ENCODE assay signal across 23 mouse cellular contexts in the genomic region with DNA sequence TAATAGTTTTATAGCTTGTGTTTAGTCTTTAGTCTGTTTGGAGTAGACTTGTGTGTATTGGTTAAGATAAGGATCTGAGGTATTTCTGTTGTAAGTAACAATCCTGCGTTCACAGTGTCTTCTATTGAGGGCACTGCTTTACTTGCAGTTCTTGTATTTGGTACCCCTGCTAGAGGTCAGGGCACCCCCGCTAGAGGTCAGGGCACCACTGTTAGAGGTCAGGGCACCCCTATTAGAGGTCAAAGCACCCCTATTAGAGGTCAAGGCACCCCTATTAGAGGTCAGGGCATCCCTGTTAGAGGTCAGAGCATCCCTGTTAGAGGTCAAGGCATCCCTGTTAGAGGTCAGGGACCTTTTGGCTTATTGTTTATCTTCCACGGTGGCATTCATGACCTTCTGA.
DNase-seq lines count a peak whose midpoint lies in the region; ATAC-seq and TF ChIP-seq lines count a peak whose summit lies in the region.
"Had no signal": no experiment of that assay in that cellular context is flagged by ENCODE, and none has a peak within 500 bp of the region (broad histone marks: within the 10 kb centered on the region; RNA-seq: fewer than 3 reads in every experiment).

No protein-coding gene starts in this region.

- no peaks in the 10 kb centered on the region for H3K9me3 ChIP-seq in liver, postnatal 0 days (ENCODE audit: low read length)
- H3K9me3 ChIP-seq in liver, embryonic 14.5 days (ENCODE audit: control insufficient read depth, low read length): no peaks in the 10 kb centered on the region
- H3K9me3 ChIP-seq: embryonic facial prominence, embryonic 10.5 days; embryonic facial prominence, embryonic 13.5 days; hindbrain, embryonic 13.5 days had no signal

- no peak overlapping the region for H3K4me2 ChIP-seq in liver, postnatal 0 days (ENCODE audit: low read depth, low read length)
- H3K4me2 ChIP-seq in liver, embryonic 14.5 days (ENCODE audit: low read depth): no peak overlapping the region
- H3K4me2 ChIP-seq: embryonic facial prominence, embryonic 13.5 days; heart, embryonic 11.5 days; hindbrain, embryonic 13.5 days had no signal

- no peak for ATAC-seq in liver, postnatal 0 days
- ATAC-seq in liver, embryonic 14.5 days (ENCODE audit: insufficient read depth): peak; percentile 39
- ATAC-seq: forebrain, embryonic 14.5 days; forebrain, postnatal 0 days; hindbrain, postnatal 0 days; inflammation-experienced regulatory T-cells, adult 6 months had no signal

- DNase-seq in embryo, embryonic 10.5 days (ENCODE audit: low spot score): peak; percentile 4
- DNase-seq in embryo, embryonic 11 days: no peak
- peak; percentile 22 for DNase-seq in liver
- no peak for DNase-seq in liver, postnatal 0 days
- DNase-seq in liver, embryonic 14.5 days (ENCODE audit: low read depth in 3 of 3, low spot score in 3 of 3): peak in 2 of 3 experiments; percentile 1 to 3
- no peak for DNase-seq in adrenal gland, adult 8-10 months
- DNase-seq in retina, postnatal 1 day: no peak
- DNase-seq: cerebellum, adult 11 months; cerebellum, adult 2 months; cerebellum, adult 9-11 months; cerebellum, postnatal 25 days; forebrain, postnatal 0 days; gastrocnemius, adult 2 months; gastrocnemius, postnatal 14 days; heart, adult 11 months had no signal

- no peak for TF ChIP-seq CTCF in liver, postnatal 0 days (IDR thresholded peaks at IDR 0.05; ENCODE audit: low read depth)
- TF ChIP-seq CTCF in liver, embryonic 14.5 days (IDR thresholded peaks at IDR 0.05; ENCODE audit: low read depth): no peak

- H3K27ac ChIP-seq in liver, postnatal 0 days (ENCODE audit: low read depth): no peak overlapping the region
- no peak overlapping the region for H3K27ac ChIP-seq in liver, embryonic 14.5 days
- H3K27ac ChIP-seq: embryonic facial prominence, embryonic 10.5 days; embryonic facial prominence, embryonic 13.5 days; gastrocnemius, adult 2 months; hindbrain, embryonic 13.5 days; hindbrain, postnatal 0 days had no signal

- H3K36me3 ChIP-seq in liver, postnatal 0 days (replicated peaks; ENCODE audit: insufficient read depth, low read length): no peaks in the 10 kb centered on the region
- H3K36me3 ChIP-seq in liver, embryonic 14.5 days (replicated peaks; ENCODE audit: control insufficient read depth, insufficient read depth, low read depth): no peaks in the 10 kb centered on the region
- H3K36me3 ChIP-seq: embryonic facial prominence, embryonic 10.5 days; embryonic facial prominence, embryonic 13.5 days; hindbrain, embryonic 13.5 days had no signal

- 38% methylated on average over 3 of the region's 3 CpGs for WGBS in liver, postnatal 0 days (ENCODE audit: insufficient replicate concordance)
- WGBS in liver, embryonic 14.5 days (ENCODE audit: insufficient replicate concordance): 40% methylated on average over 3 of the region's 3 CpGs

- H3K9ac ChIP-seq in liver, postnatal 0 days (replicated peaks): no peak overlapping the region
- no peak overlapping the region for H3K9ac ChIP-seq in liver, embryonic 14.5 days (replicated peaks)
- H3K9ac ChIP-seq: embryonic facial prominence, embryonic 13.5 days; forebrain, postnatal 0 days; hindbrain, embryonic 13.5 days had no signal

- H3K27me3 ChIP-seq in liver, postnatal 0 days (ENCODE audit: insufficient read depth, low read length): no peaks in the 10 kb centered on the region
- no peaks in the 10 kb centered on the region for H3K27me3 ChIP-seq in liver, embryonic 14.5 days (ENCODE audit: control insufficient read depth, insufficient read depth, low read length)
- H3K27me3 ChIP-seq: embryonic facial prominence, embryonic 13.5 days; hindbrain, embryonic 13.5 days had no signal

- TF ChIP-seq EP300 in liver, postnatal 0 days (IDR thresholded peaks at IDR 0.05; ENCODE audit: low read depth): no peak
- TF ChIP-seq EP300 in liver, embryonic 14.5 days (IDR thresholded peaks at IDR 0.05; ENCODE audit: low read depth): no peak

- H3K4me3 ChIP-seq in liver, postnatal 0 days (ENCODE audit: low read depth, low read length): no peak overlapping the region
- H3K4me3 ChIP-seq in liver, embryonic 14.5 days (ENCODE audit: insufficient read depth in 1 of 2, low read depth in 2 of 2, low read length in 2 of 2): no peak overlapping the region
- H3K4me3 ChIP-seq: embryonic facial prominence, embryonic 10.5 days; embryonic facial prominence, embryonic 13.5 days; erythroblast, embryonic 14.5 days; gastrocnemius, adult 2 months; hindbrain, embryonic 13.5 days had no signal

- no peaks in the 10 kb centered on the region for H3K4me1 ChIP-seq in liver, postnatal 0 days (ENCODE audit: insufficient read depth)
- H3K4me1 ChIP-seq in liver, embryonic 14.5 days (replicated peaks; ENCODE audit: control insufficient read depth in 2 of 2, insufficient read depth in 2 of 2, low read length in 1 of 2): 0 out of 4 replicates have a peak, but pooled peaks cover 0 to 2% of the 10 kb centered on the region in 2 experiments
- H3K4me1 ChIP-seq: embryonic facial prominence, embryonic 13.5 days; hindbrain, embryonic 13.5 days had no signal

Comparison
In these comparisons a context has a peak if more than half of its experiments do, and no peak if none do; other contexts are left out.
1. DNase-seq: peak in embryo, embryonic 10.5 days (single experiment), liver (single experiment) and liver, embryonic 14.5 days (2 of 3); none in embryo, embryonic 11 days (single experiment), liver, postnatal 0 days (single experiment), adrenal gland, adult 8-10 months (single experiment) and retina, postnatal 1 day (single experiment).